Mouse (Mus musculus) hindbrain, embryonic 15.5 days (tissue): ENCODE measurements at regions not wholly inside any gene's neighbourhood (a gene's known extent, or its start where the extent isn't known, plus 50 kb on each side); places are given as distances from the start of the nearest gene placed in this dataset.
A peak's percentile ranks its signal among the peaks of the same experiment; 100 is the strongest.

ENCODE experiments used
- ATAC-seq: fragments of 200-750 bp; cut with Nextera tagmentation; 2 replicates; pipeline ENCODE4 v1.8.0; 2017; ENCODE audit warnings: low read depth, moderate number of reproducible peaks, moderate TSS enrichment; ENCODE audit not compliant: low FRiP score
- H3K27ac ChIP-seq: fragments of 300-500 bp; sonication (generic); replicated peaks from 2 replicates; pipeline ENCODE4 v1.5.1; 2015; ENCODE audit warnings: mild to moderate bottlenecking, inconsistent platforms
- H3K27me3 ChIP-seq: fragments of 300-500 bp; sonication (generic); 2 replicates; pipeline ENCODE4 v1.6.1; 2015; ENCODE audit warnings: control low read depth, inconsistent platforms
- H3K36me3 ChIP-seq: fragments of 300-500 bp; sonication (generic); 2 replicates; pipeline ENCODE4 v1.6.1; 2015; ENCODE audit warnings: control low read depth, inconsistent platforms
- H3K4me1 ChIP-seq: fragments of 300-500 bp; sonication (generic); replicated peaks from 2 replicates; pipeline ENCODE4 v1.6.1; 2015; ENCODE audit warnings: control low read depth, inconsistent platforms
- H3K4me2 ChIP-seq: fragments of 300-500 bp; sonication (generic); 2 replicates; pipeline ENCODE4 v1.6.1; 2015; ENCODE audit warnings: moderate library complexity, mild to moderate bottlenecking, inconsistent platforms
- H3K4me3 ChIP-seq: fragments of 300-500 bp; sonication (generic); 2 replicates; pipeline ENCODE4 v1.5.1; 2015; ENCODE audit warnings: mild to moderate bottlenecking, inconsistent platforms
- H3K9ac ChIP-seq: fragments of 300-500 bp; sonication (generic); 2 replicates; pipeline ENCODE4 v1.6.1; 2015; ENCODE audit warnings: inconsistent platforms
- H3K9me3 ChIP-seq: fragments of 300-500 bp; sonication (generic); 2 replicates; pipeline ENCODE4 v1.6.1; 2016; ENCODE audit warnings: control low read depth, inconsistent platforms
- WGBS: fragments of 180-500 bp; shearing (Covaris S2); methylation state at CpG from one replicate; pipeline ENCODE4 v1.1.7; 2015; 5-methylcytosine and 5-hydroxymethylcytosine counted together

- H3K9ac ChIP-seq: no peak overlapping the region
- no peak overlapping the region for H3K4me2 ChIP-seq
- no peak overlapping the region for H3K27ac ChIP-seq
- 0 out of 2 replicates have a peak, but pooled peaks cover 4% of the 10 kb centered on the region for H3K4me1 ChIP-seq
- H3K4me3 ChIP-seq: no peak overlapping the region
- WGBS: 77% methylated on average over 13 of the region's 13 CpGs
- H3K36me3 ChIP-seq: no peaks in the 10 kb centered on the region
- no peaks in the 10 kb centered on the region for H3K9me3 ChIP-seq
- no peak for ATAC-seq
- H3K27me3 ChIP-seq: no peaks in the 10 kb centered on the region
These were observed 325.7 kb downstream of the Adamts20 start for GRCm38 (mm10) chr15:94139534-94139958.

GRCm38 (mm10) chr15:94137159-94137952 lies 327.9 kb downstream of the Adamts20 start:
- Histone ChIP-seq H3K36me3 (no peaks in the 10 kb centered on the region), H3K9me3 (no peaks in the 10 kb centered on the region), H3K4me3 (peak overlapping the region; percentile 15), H3K27me3 (no peaks in the 10 kb centered on the region), H3K27ac (no peak overlapping the region), H3K4me2 (peak overlapping the region; percentile 47), H3K4me1 (0 out of 2 replicates have a peak, but pooled peaks cover 4% of the 10 kb centered on the region), H3K9ac (no peak overlapping the region)
- ATAC-seq: peak; percentile 56; the same call in 1 of the 2 replicates
- WGBS: 45% methylated on average over 27 of the region's 27 CpGs

- 74% methylated on average over 5 of the region's 5 CpGs for WGBS
- Histone ChIP-seq H3K4me1 (no peaks in the 10 kb centered on the region), H3K27ac (no peak overlapping the region), H3K4me2 (no peak overlapping the region), H3K9me3 (no peaks in the 10 kb centered on the region), H3K27me3 (no peaks in the 10 kb centered on the region), H3K4me3 (no peak overlapping the region), H3K9ac (no peak overlapping the region), H3K36me3 (no peaks in the 10 kb centered on the region)
- no peak for ATAC-seq
These were observed 352.4 kb downstream of the Adamts20 start for GRCm38 (mm10) chr15:94112801-94113200.

- 44% methylated on average over 2 of the region's 2 CpGs for WGBS
- no peak overlapping the region for H3K9ac ChIP-seq
- no peak overlapping the region for H3K27ac ChIP-seq
- H3K4me1 ChIP-seq: no peaks in the 10 kb centered on the region
- H3K9me3 ChIP-seq: no peaks in the 10 kb centered on the region
- no peaks in the 10 kb centered on the region for H3K27me3 ChIP-seq
- H3K4me2 ChIP-seq: no peak overlapping the region
- no peak for ATAC-seq
- H3K4me3 ChIP-seq: no peak overlapping the region
- no peaks in the 10 kb centered on the region for H3K36me3 ChIP-seq
These were observed 358.0 kb downstream of the Adamts20 start for GRCm38 (mm10) chr15:94107186-94107716.

GRCm38 (mm10) chr15:94090644-94091043 lies 374.6 kb downstream of the Adamts20 start:
- Histone ChIP-seq H3K27ac (no peak overlapping the region), H3K4me1 (no peaks in the 10 kb centered on the region), H3K4me2 (no peak overlapping the region), H3K36me3 (no peaks in the 10 kb centered on the region), H3K4me3 (no peak overlapping the region), H3K9ac (no peak overlapping the region), H3K9me3 (no peaks in the 10 kb centered on the region), H3K27me3 (no peaks in the 10 kb centered on the region)
- WGBS: 90% methylated on average over 5 of the region's 5 CpGs
- no peak for ATAC-seq

- no peaks in the 10 kb centered on the region for H3K4me1 ChIP-seq
- 59% methylated on average over 6 of the region's 6 CpGs for WGBS
- no peaks in the 10 kb centered on the region for H3K27me3 ChIP-seq
- H3K9me3 ChIP-seq: no peaks in the 10 kb centered on the region
- H3K9ac ChIP-seq: no peak overlapping the region
- H3K4me3 ChIP-seq: no peak overlapping the region
- no peaks in the 10 kb centered on the region for H3K36me3 ChIP-seq
- no peak for ATAC-seq
- H3K27ac ChIP-seq: no peak overlapping the region
- no peak overlapping the region for H3K4me2 ChIP-seq
These were observed 375.4 kb downstream of the Adamts20 start for GRCm38 (mm10) chr15:94089856-94090255.

- no peak overlapping the region for H3K27ac ChIP-seq
- H3K4me3 ChIP-seq: no peak overlapping the region
- H3K9ac ChIP-seq: no peak overlapping the region
- H3K4me1 ChIP-seq: no peaks in the 10 kb centered on the region
- H3K36me3 ChIP-seq: no peaks in the 10 kb centered on the region
- no peak overlapping the region for H3K4me2 ChIP-seq
- H3K9me3 ChIP-seq: no peaks in the 10 kb centered on the region
- ATAC-seq: no peak
- H3K27me3 ChIP-seq: no peaks in the 10 kb centered on the region
- 70% methylated on average over 4 of the region's 4 CpGs for WGBS
These were observed 382.8 kb downstream of the Adamts20 start for GRCm38 (mm10) chr15:94082369-94082768.

GRCm38 (mm10) chr15:94077056-94077455 lies 388.2 kb downstream of the Adamts20 start:
- Histone ChIP-seq H3K36me3 (no peaks in the 10 kb centered on the region), H3K27ac (no peak overlapping the region), H3K27me3 (no peaks in the 10 kb centered on the region), H3K4me2 (no peak overlapping the region), H3K4me1 (no peaks in the 10 kb centered on the region), H3K9me3 (no peaks in the 10 kb centered on the region), H3K4me3 (no peak overlapping the region), H3K9ac (no peak overlapping the region)
- ATAC-seq: no peak
- WGBS: 95% methylated on average over 6 of the region's 6 CpGs

GRCm38 (mm10) chr15:94074161-94074950 lies 390.9 kb downstream of the Adamts20 start:
- Histone ChIP-seq H3K4me3 (no peak overlapping the region), H3K4me2 (no peak overlapping the region), H3K27ac (no peak overlapping the region), H3K36me3 (no peaks in the 10 kb centered on the region), H3K27me3 (no peaks in the 10 kb centered on the region), H3K9ac (no peak overlapping the region), H3K4me1 (no peaks in the 10 kb centered on the region), H3K9me3 (no peaks in the 10 kb centered on the region)
- 60% methylated on average over 7 of the region's 7 CpGs for WGBS
- ATAC-seq: no peak

- Histone ChIP-seq H3K36me3 (no peaks in the 10 kb centered on the region), H3K9ac (no peak overlapping the region), H3K4me1 (no peaks in the 10 kb centered on the region), H3K27ac (no peak overlapping the region), H3K27me3 (no peaks in the 10 kb centered on the region), H3K4me2 (no peak overlapping the region), H3K4me3 (no peak overlapping the region), H3K9me3 (no peaks in the 10 kb centered on the region)
- WGBS: 92% methylated on average over 3 of the region's 3 CpGs
- ATAC-seq: no peak
These were observed 397.5 kb downstream of the Adamts20 start for GRCm38 (mm10) chr15:94067721-94068120.

- WGBS: 30% methylated on average over 5 of the region's 5 CpGs
- ATAC-seq: no peak
- H3K36me3 ChIP-seq: no peaks in the 10 kb centered on the region
- no peaks in the 10 kb centered on the region for H3K27me3 ChIP-seq
- H3K27ac ChIP-seq: no peak overlapping the region
- no peak overlapping the region for H3K9ac ChIP-seq
- no peaks in the 10 kb centered on the region for H3K4me1 ChIP-seq
- no peak overlapping the region for H3K4me3 ChIP-seq
- H3K9me3 ChIP-seq: no peaks in the 10 kb centered on the region
- H3K4me2 ChIP-seq: no peak overlapping the region
These were observed 415.5 kb downstream of the Adamts20 start for GRCm38 (mm10) chr15:94049638-94050273.

- no peak overlapping the region for H3K27ac ChIP-seq
- ATAC-seq: no peak
- no peak overlapping the region for H3K9ac ChIP-seq
- WGBS: 94% methylated on average over 6 of the region's 6 CpGs
- H3K4me3 ChIP-seq: no peak overlapping the region
- H3K27me3 ChIP-seq: no peaks in the 10 kb centered on the region
- no peaks in the 10 kb centered on the region for H3K9me3 ChIP-seq
- H3K4me1 ChIP-seq: no peaks in the 10 kb centered on the region
- H3K4me2 ChIP-seq: no peak overlapping the region
- H3K36me3 ChIP-seq: no peaks in the 10 kb centered on the region
These were observed 419.0 kb downstream of the Adamts20 start for GRCm38 (mm10) chr15:94046186-94046585.
